Mouse (Mus musculus) heart, postnatal 0 days (tissue): ENCODE data around the gene Ldlrad3.

ENCODE experiments used
- CTCF ChIP-seq: IDR thresholded peaks from 2 replicates; pipeline ENCODE4 v1.5.1; 2016; ENCODE audit warnings: antibody characterized with exemption, control low read depth, low read depth
- EP300 ChIP-seq: IDR thresholded peaks from 2 replicates; pipeline ENCODE4 v1.6.1; 2016; ENCODE audit warnings: antibody characterized with exemption, low read depth

DNA sequence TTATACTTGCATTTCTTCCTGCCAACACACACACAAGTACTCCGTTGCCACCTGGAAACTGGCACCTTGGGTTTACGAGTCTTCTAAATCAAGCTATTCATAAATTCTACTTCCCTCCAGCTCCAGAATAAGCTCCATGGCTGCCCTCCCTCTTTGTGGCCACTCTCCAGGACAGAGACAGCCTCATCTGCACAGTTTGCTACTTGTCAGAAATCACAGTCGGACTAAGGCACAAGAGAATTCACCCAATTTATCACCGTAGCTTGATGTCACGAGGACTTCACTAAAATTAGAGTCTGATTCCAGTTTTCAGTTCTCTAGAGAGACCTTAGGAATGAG lies 9.8 kb downstream of the Ldlrad3 start:
- TF ChIP-seq CTCF (no peak), EP300 (no peak)
